Mouse (Mus musculus) neural tube, embryonic 12.5 days (tissue): ENCODE measurements around the gene Uqcrc2. TPM values are rescaled to one million over a fixed set of nuclear protein-coding genes. Genes with fewer than 3 reads are reported as not detected.

Experiments used
- ATAC-seq: fragments of 200-750 bp; cut with Nextera tagmentation; 2 replicates; pipeline ENCODE4 v1.8.0; 2017; ENCODE audit warnings: low read depth, mild to moderate bottlenecking, moderate TSS enrichment, moderate library complexity; ENCODE audit not compliant: low FRiP score
- H3K27ac ChIP-seq: fragments of 300-500 bp; sonication (generic); 2 replicates; pipeline ENCODE4 v1.5.1; 2016
- H3K27me3 ChIP-seq: fragments of 300-500 bp; sonication (generic); replicated peaks from 2 replicates; pipeline ENCODE4 v1.6.1; 2016; ENCODE audit warnings: mild to moderate bottlenecking
- H3K36me3 ChIP-seq: fragments of 300-500 bp; sonication (generic); 2 replicates; pipeline ENCODE4 v1.6.1; 2016; ENCODE audit warnings: mild to moderate bottlenecking
- H3K4me1 ChIP-seq: fragments of 300-500 bp; sonication (generic); 2 replicates; pipeline ENCODE4 v1.6.1; 2016
- H3K4me2 ChIP-seq: fragments of 300-500 bp; sonication (generic); replicated peaks from 2 replicates; pipeline ENCODE4 v1.6.1; 2016; ENCODE audit warnings: mild to moderate bottlenecking
- H3K4me3 ChIP-seq: fragments of 300-500 bp; sonication (generic); 2 replicates; pipeline ENCODE4 v1.5.1; 2016
- H3K9ac ChIP-seq: fragments of 300-500 bp; sonication (generic); 2 replicates; pipeline ENCODE4 v1.6.1; 2016; ENCODE audit warnings: mild to moderate bottlenecking
- H3K9me3 ChIP-seq: fragments of 300-500 bp; sonication (generic); 2 replicates; pipeline ENCODE4 v1.6.1; 2016; ENCODE audit warnings: mild to moderate bottlenecking
- WGBS: fragments of 180-500 bp; shearing (Covaris S2); methylation state at CpG from one replicate; pipeline ENCODE4 v1.1.7; 2016; 5-methylcytosine and 5-hydroxymethylcytosine counted together
- polyA plus RNA-seq: library from polyadenylated mRNA; unstranded; fragments of >200 nt; fragmentation: Nextera tagmentation; extraction: Ambion mirVana; gene quantifications from 2 replicates; pipeline ENCODE4 v1.2.1, GENCODE M21; 2016

The Uqcrc2 gene
- polyA plus RNA-seq, 1 experiment from 2014 or later: 176 TPM

DNA sequence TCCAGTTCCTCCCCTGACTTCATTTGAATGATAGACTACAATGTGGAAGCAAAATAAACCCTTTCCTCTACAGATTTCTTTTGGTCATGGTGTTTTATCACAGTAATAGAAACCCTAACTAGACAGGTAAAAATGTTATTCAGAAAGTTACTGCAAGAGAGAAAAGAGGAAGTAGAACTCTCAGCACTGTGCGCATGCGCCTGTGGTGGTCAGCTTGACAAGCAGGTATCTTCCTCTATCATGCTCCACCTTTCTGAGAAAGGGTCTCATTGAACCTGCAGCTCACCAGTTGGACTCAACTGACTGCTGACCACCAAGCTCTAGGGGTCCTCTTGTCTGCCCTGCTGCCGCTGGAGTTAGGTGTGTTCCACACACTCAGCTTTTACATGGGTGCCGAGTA is 27.1 kb downstream of the Uqcrc2 start:
- Histone ChIP-seq H3K4me2 (no peak overlapping the region), H3K27me3 (no peaks in the 10 kb centered on the region), H3K9me3 (no peaks in the 10 kb centered on the region), H3K4me1 (no peaks in the 10 kb centered on the region), H3K27ac (no peak overlapping the region), H3K4me3 (no peak overlapping the region), H3K36me3 (peaks cover 28% of the 10 kb centered on the region), H3K9ac (no peak overlapping the region)
- ATAC-seq: no peak
- 96% methylated on average over 4 of the region's 4 CpGs for WGBS

DNA sequence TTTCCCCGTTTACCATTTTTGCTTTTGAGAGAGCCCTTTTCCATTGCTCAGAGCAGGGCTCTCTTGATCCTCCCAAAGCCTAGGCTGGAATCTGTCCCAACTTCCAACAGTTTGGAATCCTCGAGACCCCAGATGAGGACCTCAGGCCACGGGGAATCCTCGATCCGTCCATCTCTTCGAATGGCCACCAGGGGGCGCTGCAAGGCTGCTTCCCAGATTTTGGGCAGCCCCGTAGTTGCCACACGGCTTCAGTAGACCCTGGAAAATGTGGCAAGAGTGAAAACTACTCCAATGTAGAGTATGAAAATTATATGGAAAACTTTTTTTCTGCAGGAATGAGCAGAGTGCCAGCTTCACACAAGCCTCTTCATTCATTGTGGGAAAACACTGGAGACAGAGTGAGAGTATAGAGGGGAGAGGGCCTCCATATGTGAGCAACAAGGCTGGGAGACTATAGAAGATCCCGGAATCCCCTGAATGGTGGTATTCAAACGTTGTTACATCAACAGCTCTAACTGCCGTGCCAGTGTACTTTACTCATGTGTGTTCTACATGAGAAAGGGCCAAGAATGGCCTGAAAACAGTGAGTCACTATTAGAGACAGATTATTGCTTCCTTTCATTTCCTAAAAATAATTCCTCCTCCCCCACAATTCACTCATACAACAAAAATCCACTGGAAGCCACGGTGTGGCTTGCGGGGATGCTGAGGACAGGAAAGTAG is 35.3 kb downstream of the Uqcrc2 start, which contains the start of gene Pdzd9:
Pdzd9 (minus strand) TSS at position 191 of the 723 bp plus-strand sequence.
- Histone ChIP-seq H3K27me3 (no peaks in the 10 kb centered on the region), H3K9ac (no peak within 1 kb of the TSS), H3K4me2 (no peak within 1 kb of the TSS), H3K4me1 (no peaks in the 10 kb centered on the region), H3K9me3 (no peaks in the 10 kb centered on the region), H3K36me3 (no peaks in the 10 kb centered on the region), H3K27ac (no peak within 1 kb of the TSS), H3K4me3 (no peak within 1 kb of the TSS)
- WGBS: 25% methylated on average over 14 of the region's 14 CpGs
- peak; percentile 33; the same call in 1 of the 2 replicates for ATAC-seq

DNA sequence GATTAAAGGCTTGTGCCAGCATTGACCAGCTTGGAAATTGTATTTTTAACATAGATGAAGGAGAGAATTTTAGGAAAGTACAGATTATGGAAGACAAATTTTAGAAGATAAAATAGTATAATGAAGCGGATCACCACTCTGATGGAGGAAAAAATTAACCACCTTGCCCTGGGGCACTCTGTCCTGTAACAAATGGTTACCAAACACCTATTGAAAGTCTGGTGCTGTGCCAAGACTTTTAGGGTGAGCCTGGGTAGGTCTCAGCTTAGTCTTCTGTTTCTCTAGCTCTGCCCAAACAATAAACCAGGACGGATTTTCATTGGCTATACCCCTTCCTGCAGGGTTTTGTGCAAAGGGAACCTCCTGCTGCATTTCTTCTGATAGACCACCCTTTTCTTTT is 36.3 kb downstream of the Uqcrc2 start:
- 69% methylated on average over 2 of the region's 2 CpGs for WGBS
- Histone ChIP-seq H3K4me1 (no peaks in the 10 kb centered on the region), H3K36me3 (no peaks in the 10 kb centered on the region), H3K9ac (no peak overlapping the region), H3K27me3 (no peaks in the 10 kb centered on the region), H3K27ac (no peak overlapping the region), H3K4me3 (no peak overlapping the region), H3K4me2 (no peak overlapping the region), H3K9me3 (no peaks in the 10 kb centered on the region)
- no peak for ATAC-seq

DNA sequence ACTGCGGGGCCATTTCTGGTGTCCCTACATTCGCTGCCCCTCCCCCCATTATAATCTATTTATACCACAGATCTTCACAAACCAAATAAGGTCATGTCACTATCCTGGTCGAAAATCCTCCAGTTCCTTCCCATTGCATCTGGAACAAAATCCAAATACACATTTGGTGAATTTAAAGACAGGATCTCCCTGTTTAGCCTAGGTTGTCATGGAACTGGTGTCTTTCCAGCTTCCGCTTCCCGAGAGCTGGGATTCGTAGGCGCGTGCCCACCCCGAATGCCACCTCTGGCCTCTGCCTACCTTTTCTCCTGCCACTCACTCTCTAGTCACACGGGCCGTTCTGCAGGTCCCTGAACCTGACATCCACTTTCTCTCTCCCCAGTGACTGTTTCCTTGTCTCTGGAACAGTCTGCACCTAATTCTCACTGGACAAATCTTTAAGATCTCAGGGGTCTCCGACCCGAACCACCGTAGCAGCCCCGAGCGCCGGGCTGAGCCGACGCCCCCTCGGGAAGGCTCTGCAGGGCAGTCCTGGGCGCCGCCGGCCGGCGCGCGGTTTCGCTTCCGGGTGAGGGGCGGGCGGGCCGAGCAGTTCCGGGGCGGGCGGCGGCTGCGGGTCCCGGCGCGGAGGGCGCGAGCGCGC is 42.1 kb downstream of the Uqcrc2 start, which contains the start of gene Mosmo:
Mosmo (plus strand) TSS at position 618 of the 643 bp plus-strand sequence.
- Histone ChIP-seq H3K27me3 (no peaks in the 10 kb centered on the region), H3K4me2 (peak within 1 kb of the TSS; percentile 90), H3K9ac (peak within 1 kb of the TSS; percentile 88), H3K27ac (peak within 1 kb of the TSS; percentile 53; the same call in 1 of the 2 replicates), H3K9me3 (no peaks in the 10 kb centered on the region), H3K4me3 (peak within 1 kb of the TSS; percentile 88), H3K36me3 (no peaks in the 10 kb centered on the region), H3K4me1 (peaks cover 19% of the 10 kb centered on the region)
- ATAC-seq: peak; percentile 98
- WGBS: under 1% methylated on average over 44 of the region's 44 CpGs

DNA sequence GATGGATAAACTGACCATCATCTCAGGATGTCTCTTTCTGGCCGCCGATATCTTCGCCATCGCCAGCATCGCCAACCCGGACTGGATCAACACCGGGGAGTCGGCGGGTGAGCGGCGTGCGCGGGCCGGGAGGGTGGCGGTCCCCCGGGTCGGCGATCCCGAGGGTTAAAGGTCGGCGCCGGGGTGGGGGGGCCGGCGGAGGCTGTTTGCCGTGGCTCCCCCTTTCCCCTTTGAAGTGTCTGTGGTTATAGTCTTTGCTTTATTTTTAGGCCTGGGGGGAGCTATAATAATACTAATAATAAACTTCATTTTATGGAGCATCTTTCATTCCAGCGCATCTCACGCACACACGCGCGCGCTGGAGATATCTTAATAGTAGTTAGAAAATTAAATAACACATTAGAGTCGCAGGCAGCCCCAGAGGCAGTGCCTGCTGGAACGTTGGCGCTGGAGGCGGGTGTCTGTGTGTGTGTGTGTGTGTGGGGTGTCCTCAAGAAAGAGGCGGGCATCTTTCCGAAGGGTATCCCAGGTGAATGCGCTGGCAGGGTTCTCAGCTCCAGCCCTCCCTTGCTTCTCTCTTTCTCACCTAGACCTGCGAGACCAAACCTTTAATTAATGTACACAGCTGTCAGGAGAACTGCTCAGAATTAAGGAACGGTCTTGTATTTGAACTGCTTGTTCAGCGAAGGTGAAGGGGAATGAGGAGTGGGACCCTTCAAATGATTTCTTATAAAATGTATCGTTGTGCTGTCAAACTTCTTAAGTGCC is 43.0 kb downstream of the Uqcrc2 start:
- 2% methylated on average over 42 of the region's 42 CpGs for WGBS
- peak overlapping the region; percentile 90 for H3K4me2 ChIP-seq
- peaks cover 19% of the 10 kb centered on the region for H3K4me1 ChIP-seq
- peak overlapping the region; percentile 88 for H3K4me3 ChIP-seq
- H3K27me3 ChIP-seq: no peaks in the 10 kb centered on the region
- ATAC-seq: peak; percentile 83
- H3K9me3 ChIP-seq: no peaks in the 10 kb centered on the region
- no peak overlapping the region for H3K27ac ChIP-seq
- no peaks in the 10 kb centered on the region for H3K36me3 ChIP-seq
- peak overlapping the region; percentile 88 for H3K9ac ChIP-seq

DNA sequence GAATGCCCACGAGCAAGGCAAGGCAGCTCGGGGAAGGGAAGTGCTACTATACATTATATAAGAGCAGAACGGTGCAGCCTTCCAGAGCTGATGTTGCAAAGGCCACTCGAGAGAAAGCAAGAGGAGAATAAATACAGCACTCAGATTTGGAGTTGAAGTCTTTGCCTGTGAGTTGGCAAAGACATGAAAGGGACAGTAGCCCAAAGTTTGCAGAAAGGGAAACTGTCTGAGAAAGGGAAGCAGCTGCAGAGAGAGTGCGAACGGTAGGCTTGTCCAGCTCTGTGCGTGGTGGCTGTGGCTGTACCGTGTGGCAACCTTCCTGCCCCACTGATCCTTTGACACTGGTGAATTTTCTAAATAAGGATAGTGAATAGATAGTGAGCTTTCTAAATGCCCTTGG is 44.0 kb downstream of the Uqcrc2 start:
- H3K4me2 ChIP-seq: peak overlapping the region; percentile 90
- H3K36me3 ChIP-seq: no peaks in the 10 kb centered on the region
- ATAC-seq: no peak
- WGBS: 71% methylated on average over 8 of the region's 8 CpGs
- 0 out of 2 replicates have a peak overlapping the region, but pooled peaks have one; percentile 21 for H3K9ac ChIP-seq
- H3K27me3 ChIP-seq: no peaks in the 10 kb centered on the region
- no peaks in the 10 kb centered on the region for H3K9me3 ChIP-seq
- no peak overlapping the region for H3K27ac ChIP-seq
- peaks cover 19% of the 10 kb centered on the region for H3K4me1 ChIP-seq
- H3K4me3 ChIP-seq: 0 out of 2 replicates have a peak overlapping the region, but pooled peaks have one; percentile 2

DNA sequence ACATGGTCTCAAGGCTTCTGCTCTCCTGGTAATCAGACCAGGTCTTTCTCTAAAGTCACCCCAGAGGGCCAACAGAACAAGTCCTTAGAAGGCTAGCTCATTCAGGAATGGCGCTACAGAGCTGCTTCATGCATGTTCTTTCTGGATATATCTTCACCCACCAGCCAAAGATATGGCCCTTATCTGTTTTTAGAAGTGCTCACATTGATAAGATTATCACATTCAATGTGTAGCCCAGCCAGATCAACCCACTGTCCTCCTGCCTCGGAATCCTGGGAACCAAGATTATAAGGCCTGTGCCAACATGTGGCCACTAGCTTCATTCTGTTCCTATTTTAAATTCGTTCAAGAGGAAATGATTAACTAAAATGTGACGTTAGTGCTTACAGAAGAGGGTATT is 47.0 kb downstream of the Uqcrc2 start:
- Histone ChIP-seq H3K27me3 (no peaks in the 10 kb centered on the region), H3K4me3 (no peak overlapping the region), H3K9ac (no peak overlapping the region), H3K36me3 (no peaks in the 10 kb centered on the region), H3K9me3 (no peaks in the 10 kb centered on the region), H3K27ac (no peak overlapping the region), H3K4me2 (no peak overlapping the region), H3K4me1 (peaks cover 15% of the 10 kb centered on the region)
- ATAC-seq: no peak
- 83% methylated on average over 4 of the region's 4 CpGs for WGBS

DNA sequence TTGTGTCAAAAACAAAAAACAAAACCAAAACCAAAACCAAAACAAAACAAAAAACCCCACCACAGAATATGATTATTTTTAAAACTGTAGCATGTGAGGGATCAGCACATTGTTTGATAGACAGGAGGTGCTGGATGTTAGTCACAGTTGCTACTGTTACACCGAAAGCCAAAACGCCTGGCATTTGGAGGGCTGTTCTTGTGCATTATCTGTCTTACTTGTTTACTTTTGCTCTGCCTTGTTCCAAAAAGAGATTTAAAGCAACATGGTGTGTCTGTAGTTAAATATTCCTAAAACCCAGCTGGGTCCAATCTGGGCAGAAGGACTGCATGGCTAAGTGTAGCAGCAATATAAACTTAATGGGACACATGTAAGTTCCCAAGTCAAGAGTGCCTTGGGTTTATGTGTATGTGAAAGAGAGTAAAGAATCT is 49.8 kb downstream of the Uqcrc2 start:
- H3K4me3 ChIP-seq: no peak overlapping the region
- no peak for ATAC-seq
- no peak overlapping the region for H3K27ac ChIP-seq
- no peaks in the 10 kb centered on the region for H3K36me3 ChIP-seq
- H3K4me1 ChIP-seq: no peaks in the 10 kb centered on the region
- whole genome bisulfite sequencing: 94% methylated on average over 2 of the region's 2 CpGs
- no peaks in the 10 kb centered on the region for H3K9me3 ChIP-seq
- no peaks in the 10 kb centered on the region for H3K27me3 ChIP-seq
- no peak overlapping the region for H3K4me2 ChIP-seq
- H3K9ac ChIP-seq: no peak overlapping the region

DNA sequence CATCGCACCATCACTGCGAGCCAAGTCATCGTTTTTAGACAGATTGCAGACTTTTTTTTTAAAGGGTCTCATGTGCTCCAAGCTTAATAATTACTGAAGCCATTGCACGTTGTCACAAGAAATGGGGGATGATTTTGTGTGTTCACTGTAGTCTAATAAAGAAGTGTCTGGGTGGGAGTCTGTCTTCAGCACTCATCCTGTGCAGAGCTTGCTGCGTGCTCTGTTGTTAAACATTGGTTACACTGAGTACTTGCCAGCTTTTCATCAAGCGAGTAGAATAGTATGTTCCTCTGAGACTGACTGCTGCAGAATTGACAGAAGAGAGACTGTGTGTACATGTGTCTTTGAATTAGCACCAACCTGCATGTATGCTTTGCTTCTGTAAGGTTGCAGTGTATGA is 50.3 kb downstream of the Uqcrc2 start:
- Histone ChIP-seq H3K4me1 (no peaks in the 10 kb centered on the region), H3K36me3 (no peaks in the 10 kb centered on the region), H3K4me3 (no peak overlapping the region), H3K4me2 (no peak overlapping the region), H3K9me3 (no peaks in the 10 kb centered on the region), H3K27me3 (no peaks in the 10 kb centered on the region), H3K9ac (no peak overlapping the region), H3K27ac (no peak overlapping the region)
- no peak for ATAC-seq
- 88% methylated on average over 6 of the region's 6 CpGs for WGBS

DNA sequence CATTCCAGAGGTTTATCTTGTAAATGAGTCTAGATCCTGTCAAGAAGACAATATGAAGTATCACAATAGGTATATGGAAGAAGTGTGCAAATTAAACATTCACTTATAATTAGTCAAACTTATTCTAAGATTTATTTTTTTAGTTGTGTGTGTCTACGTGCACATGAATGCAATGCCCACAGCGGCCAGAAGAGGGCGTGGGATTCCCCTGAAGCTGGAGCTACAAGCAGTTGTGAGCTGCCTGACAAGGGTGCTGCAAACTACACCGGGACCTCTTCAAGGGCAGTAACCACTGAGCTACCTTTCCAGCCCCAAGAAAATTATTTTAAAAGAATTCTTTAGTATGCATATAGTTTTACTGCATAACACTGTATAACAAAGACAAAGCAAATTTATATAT is 55.7 kb downstream of the Uqcrc2 start:
- Histone ChIP-seq H3K36me3 (peaks cover 5% of the 10 kb centered on the region; the same call in 1 of the 2 replicates), H3K9me3 (no peaks in the 10 kb centered on the region), H3K9ac (no peak overlapping the region), H3K4me1 (peaks cover 4% of the 10 kb centered on the region; the same call in 1 of the 2 replicates), H3K4me2 (no peak overlapping the region), H3K27me3 (no peaks in the 10 kb centered on the region), H3K27ac (no peak overlapping the region), H3K4me3 (no peak overlapping the region)
- no peak for ATAC-seq
- WGBS: 81% methylated on average over 4 of the region's 4 CpGs

DNA sequence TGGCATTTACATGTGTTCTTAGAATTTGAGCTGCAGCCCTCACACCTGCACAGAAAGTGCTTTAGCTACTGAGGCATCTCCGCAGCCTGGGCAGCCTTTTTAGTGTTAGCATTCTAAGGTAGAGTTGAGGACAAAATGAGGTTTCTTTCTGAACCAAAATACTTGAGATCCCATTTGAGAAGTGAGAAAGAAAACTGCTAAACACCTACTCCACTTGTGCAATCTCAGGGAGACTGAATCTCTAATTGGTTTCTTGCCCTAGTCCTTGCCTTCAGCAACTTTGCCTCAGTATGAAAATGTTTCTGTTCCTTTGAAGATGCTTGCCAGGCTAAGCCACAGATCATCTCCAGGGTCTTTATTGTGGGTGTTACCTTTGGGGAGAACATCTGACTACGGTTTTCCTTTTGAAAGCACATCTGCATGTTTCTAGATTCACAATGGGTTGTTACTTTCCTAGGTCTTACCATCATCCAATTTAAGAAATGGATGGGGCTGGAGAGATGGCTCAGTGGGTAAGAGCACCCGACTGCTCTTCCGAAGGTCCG is 58.9 kb downstream of the Uqcrc2 start:
- no peak overlapping the region for H3K4me3 ChIP-seq
- H3K4me2 ChIP-seq: no peak overlapping the region
- no peaks in the 10 kb centered on the region for H3K9me3 ChIP-seq
- WGBS: 93% methylated on average over 5 of the region's 5 CpGs
- no peak overlapping the region for H3K27ac ChIP-seq
- H3K36me3 ChIP-seq: peaks cover 5% of the 10 kb centered on the region; the same call in 1 of the 2 replicates
- ATAC-seq: no peak
- no peaks in the 10 kb centered on the region for H3K27me3 ChIP-seq
- H3K9ac ChIP-seq: no peak overlapping the region
- peaks cover 4% of the 10 kb centered on the region; the same call in 1 of the 2 replicates for H3K4me1 ChIP-seq

DNA sequence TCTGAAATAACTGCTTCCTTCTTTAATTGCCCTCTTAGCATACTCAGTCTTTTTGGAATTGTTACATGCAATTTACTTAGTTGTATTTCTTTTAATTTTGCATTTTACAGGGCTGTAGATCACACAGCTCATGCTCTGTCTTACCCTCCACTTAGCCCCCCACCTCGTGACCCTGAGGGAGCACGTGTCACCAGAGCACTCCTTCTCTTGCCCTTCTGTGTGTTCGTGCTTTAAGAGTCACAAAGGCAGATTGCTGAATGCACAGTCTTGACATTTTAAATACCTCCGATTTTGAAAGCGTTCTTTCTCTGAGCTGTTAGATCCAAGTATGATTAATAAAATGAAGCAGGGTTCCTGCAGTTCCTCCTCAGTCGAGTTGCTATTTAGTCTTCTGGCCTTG is 60.2 kb downstream of the Uqcrc2 start:
- Histone ChIP-seq H3K27me3 (no peaks in the 10 kb centered on the region), H3K36me3 (peaks cover 5% of the 10 kb centered on the region; the same call in 1 of the 2 replicates), H3K9me3 (no peaks in the 10 kb centered on the region), H3K9ac (no peak overlapping the region), H3K4me1 (peaks cover 4% of the 10 kb centered on the region; the same call in 1 of the 2 replicates), H3K27ac (no peak overlapping the region), H3K4me3 (no peak overlapping the region), H3K4me2 (no peak overlapping the region)
- no peak for ATAC-seq
- WGBS: 15% methylated on average over 6 of the region's 6 CpGs
